Mouse (Mus musculus): ENCODE results near the gene Eapp.

- TF ChIP-seq FLI1 (IDR thresholded peaks at IDR 0.05; ENCODE audit: low read length), result no peak
- TF ChIP-seq GATA1 (IDR thresholded peaks at IDR 0.05; ENCODE audit: borderline replicate concordance, low read length), result no peak
Observed at GRCm38 (mm10) chr12:54655292-54656038, 40.2 kb downstream of the Eapp start.
